Mouse (Mus musculus): Measurements from ENCODE around the gene Selenon. TPM values are rescaled to one million over a fixed set of nuclear protein-coding genes. Genes with fewer than 3 reads are reported as not detected.
A peak's percentile ranks its signal among the peaks of the same experiment; 100 is the strongest.

Selenon gene
- 15.6 and 19.5 TPM in 2 replicates for polyA plus RNA-seq (2014; fragmentation: Nextera tagmentation; extraction: Ambion mirVana)

DNA sequence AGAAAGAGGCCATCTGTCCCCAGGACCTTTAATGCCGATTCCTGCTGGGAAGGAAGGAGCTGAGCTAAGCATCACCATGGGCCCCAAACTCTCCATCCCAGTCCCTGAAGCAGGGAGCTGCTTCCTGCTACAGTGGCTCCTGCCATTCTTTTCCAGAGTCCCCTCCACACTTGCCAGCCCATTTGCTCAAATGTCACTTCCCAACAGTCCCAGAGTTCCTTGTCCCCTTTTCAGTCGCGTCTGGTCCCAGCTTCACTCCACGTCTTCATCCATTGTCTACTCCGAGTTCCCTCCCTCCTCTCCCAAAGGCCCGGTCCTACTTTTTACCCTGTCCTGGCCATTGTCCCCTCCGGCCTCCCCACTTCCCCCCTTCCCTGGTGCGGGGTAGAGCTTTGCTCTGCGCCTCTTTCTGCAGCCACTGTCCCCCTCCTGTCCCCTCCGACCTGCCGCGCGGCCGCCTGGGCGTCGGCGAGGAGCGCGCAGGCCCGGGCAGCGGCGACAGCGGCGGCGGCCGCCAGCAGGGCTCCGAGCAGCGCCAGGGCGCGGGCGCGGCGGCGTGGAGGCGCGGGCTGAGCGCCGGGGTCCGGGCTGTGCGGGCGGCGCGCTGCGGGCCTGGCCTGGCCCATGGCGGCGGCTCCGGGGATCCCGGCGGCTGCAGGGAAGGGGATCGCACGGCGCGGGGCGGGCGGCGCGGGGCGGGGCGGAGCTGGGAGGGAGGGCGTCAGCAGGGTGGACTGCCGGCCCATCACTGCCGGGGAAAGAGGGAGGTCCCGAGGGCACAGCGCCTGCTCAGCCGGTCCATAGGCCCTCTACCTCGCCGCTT lies at the start of gene Selenon:
TSS of gene Selenon (minus strand) at position 673 of the 823 bp plus-strand sequence.
- Histone ChIP-seq H3K4me1 (ENCODE audit: control insufficient read depth, insufficient read depth, low read length) (0 out of 2 replicates have a peak, but pooled peaks cover 9% of the 10 kb centered on the region), H3K4me2 (replicated peaks; ENCODE audit: low read depth, low read length) (peak within 1 kb of the TSS; percentile 78), H3K27ac (ENCODE audit: low read depth, low read length) (peak within 1 kb of the TSS; percentile 73; the same call in 1 of the 2 replicates), H3K36me3 (ENCODE audit: control insufficient read depth, insufficient read depth, low read length) (peaks cover 13% of the 10 kb centered on the region), H3K27me3 (ENCODE audit: control insufficient read depth, insufficient read depth, low read length) (no peaks in the 10 kb centered on the region), H3K4me3 (ENCODE audit: low read length) (peak within 1 kb of the TSS; percentile 76), H3K9me3 (ENCODE audit: control insufficient read depth, low read length) (peaks cover 6% of the 10 kb centered on the region; the same call in 1 of the 2 replicates), H3K9ac (ENCODE audit: low read depth, low read length) (peak within 1 kb of the TSS; percentile 95)
- ATAC-seq (ENCODE audit: low FRiP score, low TSS enrichment), result peak; percentile 91
- WGBS, result under 1% methylated on average over 56 of the region's 67 CpGs

DNA sequence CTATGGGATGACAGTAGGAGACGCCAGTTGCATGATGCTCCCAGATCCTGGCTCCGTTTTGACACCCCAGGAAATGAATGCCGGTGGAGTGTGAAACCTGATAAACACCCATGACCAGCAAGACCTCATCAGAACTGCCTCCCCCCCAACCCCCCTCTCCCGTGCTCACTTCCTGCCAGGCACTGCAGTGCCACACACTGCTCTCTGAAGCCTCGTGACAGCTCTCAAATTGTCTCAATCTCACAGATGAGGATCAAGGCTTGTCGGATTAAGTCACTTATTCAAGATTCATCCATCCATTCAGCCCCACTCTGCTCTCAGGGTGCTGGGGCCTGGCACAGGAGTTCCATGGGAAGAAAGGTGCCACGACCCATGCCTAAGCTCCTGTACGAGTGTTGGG lies 49.4 kb upstream of the Selenon start:
- Histone ChIP-seq H3K27ac (ENCODE audit: low read depth, low read length) (no peak overlapping the region), H3K27me3 (ENCODE audit: control insufficient read depth, insufficient read depth, low read length) (no peaks in the 10 kb centered on the region), H3K4me2 (replicated peaks; ENCODE audit: low read depth, low read length) (no peak overlapping the region), H3K9me3 (ENCODE audit: control insufficient read depth, low read length) (no peaks in the 10 kb centered on the region), H3K36me3 (ENCODE audit: control insufficient read depth, insufficient read depth, low read length) (no peaks in the 10 kb centered on the region), H3K9ac (ENCODE audit: low read depth, low read length) (no peak overlapping the region), H3K4me1 (ENCODE audit: control insufficient read depth, insufficient read depth, low read length) (peaks cover 29% of the 10 kb centered on the region), H3K4me3 (ENCODE audit: low read length) (no peak overlapping the region)
- WGBS, result 17% methylated on average over 8 of the region's 8 CpGs
- no peak; the same call in 1 of the 2 replicates for ATAC-seq (ENCODE audit: low FRiP score, low TSS enrichment)

DNA sequence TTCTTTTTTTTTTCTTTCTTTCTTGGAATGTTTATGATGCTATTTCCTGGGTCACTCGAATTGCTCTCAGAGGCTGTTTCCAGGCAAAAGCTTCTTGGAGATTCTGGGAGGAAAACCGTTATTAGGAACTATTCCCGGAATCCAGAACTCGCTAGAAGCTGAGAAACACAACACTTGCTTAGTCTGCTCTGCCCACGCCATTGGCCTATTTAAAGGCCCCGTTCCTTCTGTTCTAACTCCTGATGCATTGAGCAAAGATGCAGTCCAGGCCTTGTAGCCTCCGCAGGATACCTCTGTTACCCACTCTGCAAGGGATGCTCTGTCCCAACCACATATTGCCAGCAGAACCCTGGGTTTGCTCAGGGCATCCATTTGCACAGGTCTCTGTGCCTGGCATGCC lies 48.8 kb upstream of the Selenon start:
- H3K27ac ChIP-seq (ENCODE audit: low read depth, low read length), result no peak overlapping the region
- H3K9ac ChIP-seq (ENCODE audit: low read depth, low read length), result no peak overlapping the region
- no peak overlapping the region for H3K4me2 ChIP-seq (replicated peaks; ENCODE audit: low read depth, low read length)
- peaks cover 32% of the 10 kb centered on the region for H3K4me1 ChIP-seq (ENCODE audit: control insufficient read depth, insufficient read depth, low read length)
- no peaks in the 10 kb centered on the region for H3K36me3 ChIP-seq (ENCODE audit: control insufficient read depth, insufficient read depth, low read length)
- no peak for ATAC-seq (ENCODE audit: low FRiP score, low TSS enrichment)
- no peaks in the 10 kb centered on the region for H3K27me3 ChIP-seq (ENCODE audit: control insufficient read depth, insufficient read depth, low read length)
- WGBS, result 56% methylated on average over 7 of the region's 7 CpGs
- no peak overlapping the region for H3K4me3 ChIP-seq (ENCODE audit: low read length)
- no peaks in the 10 kb centered on the region for H3K9me3 ChIP-seq (ENCODE audit: control insufficient read depth, low read length)

GRCm38 (mm10) chr4:134600060-134600459 lies 48.1 kb upstream of the Selenon start:
- 89% methylated on average over 9 of the region's 9 CpGs for WGBS
- H3K36me3 ChIP-seq (ENCODE audit: control insufficient read depth, insufficient read depth, low read length), result no peaks in the 10 kb centered on the region
- no peak overlapping the region for H3K4me3 ChIP-seq (ENCODE audit: low read length)
- H3K4me2 ChIP-seq (replicated peaks; ENCODE audit: low read depth, low read length), result no peak overlapping the region
- H3K4me1 ChIP-seq (ENCODE audit: control insufficient read depth, insufficient read depth, low read length), result peaks cover 32% of the 10 kb centered on the region
- H3K9me3 ChIP-seq (ENCODE audit: control insufficient read depth, low read length), result no peaks in the 10 kb centered on the region
- no peak overlapping the region for H3K9ac ChIP-seq (ENCODE audit: low read depth, low read length)
- ATAC-seq (ENCODE audit: low FRiP score, low TSS enrichment), result no peak
- no peaks in the 10 kb centered on the region for H3K27me3 ChIP-seq (ENCODE audit: control insufficient read depth, insufficient read depth, low read length)
- no peak overlapping the region for H3K27ac ChIP-seq (ENCODE audit: low read depth, low read length)

- WGBS, result 68% methylated on average over 10 of the region's 10 CpGs
- no peak overlapping the region for H3K9ac ChIP-seq (ENCODE audit: low read depth, low read length)
- no peaks in the 10 kb centered on the region for H3K27me3 ChIP-seq (ENCODE audit: control insufficient read depth, insufficient read depth, low read length)
- no peak overlapping the region for H3K4me3 ChIP-seq (ENCODE audit: low read length)
- no peak overlapping the region for H3K27ac ChIP-seq (ENCODE audit: low read depth, low read length)
- ATAC-seq (ENCODE audit: low FRiP score, low TSS enrichment), result no peak
- H3K4me1 ChIP-seq (ENCODE audit: control insufficient read depth, insufficient read depth, low read length), result peaks cover 20% of the 10 kb centered on the region
- H3K9me3 ChIP-seq (ENCODE audit: control insufficient read depth, low read length), result no peaks in the 10 kb centered on the region
- H3K36me3 ChIP-seq (ENCODE audit: control insufficient read depth, insufficient read depth, low read length), result no peaks in the 10 kb centered on the region
- H3K4me2 ChIP-seq (replicated peaks; ENCODE audit: low read depth, low read length), result no peak overlapping the region
Measured at GRCm38 (mm10) chr4:134596816-134597692, 45.1 kb upstream of the Selenon start.

GRCm38 (mm10) chr4:134594731-134595439 lies 42.9 kb upstream of the Selenon start:
- no peak overlapping the region for H3K4me3 ChIP-seq (ENCODE audit: low read length)
- H3K4me1 ChIP-seq (ENCODE audit: control insufficient read depth, insufficient read depth, low read length), result peaks cover 14% of the 10 kb centered on the region
- H3K36me3 ChIP-seq (ENCODE audit: control insufficient read depth, insufficient read depth, low read length), result no peaks in the 10 kb centered on the region
- no peak overlapping the region for H3K9ac ChIP-seq (ENCODE audit: low read depth, low read length)
- H3K9me3 ChIP-seq (ENCODE audit: control insufficient read depth, low read length), result no peaks in the 10 kb centered on the region
- H3K27me3 ChIP-seq (ENCODE audit: control insufficient read depth, insufficient read depth, low read length), result no peaks in the 10 kb centered on the region
- ATAC-seq (ENCODE audit: low FRiP score, low TSS enrichment), result no peak
- 89% methylated on average over 10 of the region's 10 CpGs for WGBS
- H3K4me2 ChIP-seq (replicated peaks; ENCODE audit: low read depth, low read length), result no peak overlapping the region
- no peak overlapping the region for H3K27ac ChIP-seq (ENCODE audit: low read depth, low read length)

DNA sequence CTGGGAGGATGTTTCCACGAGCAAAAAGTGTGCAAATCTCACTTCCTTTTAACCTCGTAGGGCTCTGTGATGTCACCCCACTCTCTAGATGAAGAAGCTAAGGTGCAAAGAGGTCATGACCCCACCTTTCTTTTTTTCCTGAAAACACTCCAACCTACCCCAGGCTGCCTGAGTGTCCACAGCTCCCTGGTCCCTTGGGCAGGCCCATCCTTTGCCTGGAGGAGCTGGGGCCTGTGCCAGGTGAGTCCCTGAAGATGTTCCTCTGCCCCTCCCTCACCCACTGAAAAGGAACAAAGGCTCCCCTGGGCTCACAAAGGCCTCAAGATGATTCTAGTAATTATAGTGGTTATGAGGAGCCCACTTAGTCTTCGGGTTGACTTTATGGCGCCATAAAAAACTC lies 40.5 kb upstream of the Selenon start:
- Histone ChIP-seq H3K9me3 (ENCODE audit: control insufficient read depth, low read length) (no peaks in the 10 kb centered on the region), H3K27ac (ENCODE audit: low read depth, low read length) (no peak overlapping the region), H3K4me2 (replicated peaks; ENCODE audit: low read depth, low read length) (no peak overlapping the region), H3K27me3 (ENCODE audit: control insufficient read depth, insufficient read depth, low read length) (no peaks in the 10 kb centered on the region), H3K4me1 (ENCODE audit: control insufficient read depth, insufficient read depth, low read length) (peaks cover 14% of the 10 kb centered on the region), H3K4me3 (ENCODE audit: low read length) (no peak overlapping the region), H3K36me3 (ENCODE audit: control insufficient read depth, insufficient read depth, low read length) (no peaks in the 10 kb centered on the region), H3K9ac (ENCODE audit: low read depth, low read length) (no peak overlapping the region)
- WGBS, result 40% methylated on average over 4 of the region's 4 CpGs
- ATAC-seq (ENCODE audit: low FRiP score, low TSS enrichment), result no peak

- Histone ChIP-seq H3K4me1 (ENCODE audit: control insufficient read depth, insufficient read depth, low read length) (peaks cover 13% of the 10 kb centered on the region), H3K4me3 (ENCODE audit: low read length) (no peak overlapping the region), H3K27ac (ENCODE audit: low read depth, low read length) (peak overlapping the region; percentile 34; the same call in 1 of the 2 replicates), H3K4me2 (replicated peaks; ENCODE audit: low read depth, low read length) (no peak overlapping the region), H3K27me3 (ENCODE audit: control insufficient read depth, insufficient read depth, low read length) (no peaks in the 10 kb centered on the region), H3K9ac (ENCODE audit: low read depth, low read length) (peak overlapping the region; percentile 2; the same call in 1 of the 2 replicates), H3K36me3 (ENCODE audit: control insufficient read depth, insufficient read depth, low read length) (no peaks in the 10 kb centered on the region), H3K9me3 (ENCODE audit: control insufficient read depth, low read length) (no peaks in the 10 kb centered on the region)
- WGBS, result 29% methylated on average over 11 of the region's 11 CpGs
- ATAC-seq (ENCODE audit: low FRiP score, low TSS enrichment), result peak; percentile 50; the same call in 1 of the 2 replicates
Measured at GRCm38 (mm10) chr4:134591506-134592061, 39.6 kb upstream of the Selenon start.
